Mouse (Mus musculus) limb, embryonic 10.5 days (tissue): ENCODE measurements around the gene Disp1. TPM values are rescaled to one million over a fixed set of nuclear protein-coding genes. Genes with fewer than 3 reads are reported as not detected.

ENCODE experiments used
- DNase-seq: peaks from one replicate; pipeline ENCODE4 v3.0.0-alpha.2; 2017; ENCODE audit warnings: low spot score
- H3K27ac ChIP-seq: fragments of 300-500 bp; sonication (generic); 2 replicates; pipeline ENCODE4 v1.5.1; 2016; ENCODE audit warnings: mild to moderate bottlenecking
- H3K27me3 ChIP-seq: fragments of 300-500 bp; sonication (generic); 2 replicates; pipeline ENCODE4 v1.6.1; 2016; ENCODE audit warnings: low read depth, mild to moderate bottlenecking; ENCODE audit not compliant: poor library complexity, severe bottlenecking
- H3K36me3 ChIP-seq: fragments of 300-500 bp; sonication (generic); 2 replicates; pipeline ENCODE4 v1.6.1; 2016; ENCODE audit warnings: mild to moderate bottlenecking, moderate library complexity
- H3K4me1 ChIP-seq: fragments of 300-500 bp; sonication (generic); 2 replicates; pipeline ENCODE4 v1.6.1; 2016
- H3K4me3 ChIP-seq: fragments of 300-500 bp; sonication (generic); 2 replicates; pipeline ENCODE4 v1.5.1; 2016; ENCODE audit warnings: mild to moderate bottlenecking, moderate library complexity
- H3K9me3 ChIP-seq: fragments of 300-500 bp; sonication (generic); replicated peaks from 2 replicates; pipeline ENCODE4 v1.6.1; 2016; ENCODE audit warnings: mild to moderate bottlenecking
- WGBS: fragments of 180-500 bp; shearing (Covaris S2); methylation state at CpG from one replicate; pipeline ENCODE4 v1.1.7; 2016; 5-methylcytosine and 5-hydroxymethylcytosine counted together
- polyA plus RNA-seq: library from polyadenylated mRNA; unstranded; fragments of >200 nt; fragmentation: Nextera tagmentation; extraction: Ambion mirVana; gene quantifications from 2 replicates; pipeline ENCODE4 v1.2.1, GENCODE M21; 2016

Gene Disp1
- polyA plus RNA-seq, 1 experiment from 2014 or later = 21.8 TPM

DNA sequence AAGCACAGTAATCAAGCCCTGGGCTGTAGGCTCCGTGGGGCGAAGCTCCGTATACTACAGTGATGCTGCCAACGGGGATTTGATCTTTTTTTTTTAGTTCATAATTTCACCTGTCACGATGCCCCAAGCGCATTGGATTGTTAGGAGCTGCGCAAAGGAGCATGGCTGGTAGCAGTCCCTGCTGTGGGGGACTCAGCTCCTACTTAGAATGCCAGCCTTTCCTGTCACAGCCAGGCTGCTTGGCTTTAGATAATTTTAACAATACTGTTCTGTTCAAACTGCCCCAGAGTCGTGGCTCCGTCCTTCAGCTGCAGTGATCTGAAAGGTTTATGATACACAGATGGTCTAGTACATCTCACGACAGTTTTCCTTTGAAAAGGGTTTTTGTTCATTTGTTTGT is 29.9 kb downstream of the Disp1 start:
- Histone ChIP-seq H3K4me3 (no peak overlapping the region), H3K9me3 (no peaks in the 10 kb centered on the region), H3K4me1 (peaks cover 98% of the 10 kb centered on the region), H3K36me3 (peaks cover 3% of the 10 kb centered on the region; the same call in 1 of the 2 replicates), H3K27me3 (no peaks in the 10 kb centered on the region), H3K27ac (peak overlapping the region; percentile 83)
- WGBS = 66% methylated on average over 10 of the region's 10 CpGs
- DNase-seq = peak; percentile 28

DNA sequence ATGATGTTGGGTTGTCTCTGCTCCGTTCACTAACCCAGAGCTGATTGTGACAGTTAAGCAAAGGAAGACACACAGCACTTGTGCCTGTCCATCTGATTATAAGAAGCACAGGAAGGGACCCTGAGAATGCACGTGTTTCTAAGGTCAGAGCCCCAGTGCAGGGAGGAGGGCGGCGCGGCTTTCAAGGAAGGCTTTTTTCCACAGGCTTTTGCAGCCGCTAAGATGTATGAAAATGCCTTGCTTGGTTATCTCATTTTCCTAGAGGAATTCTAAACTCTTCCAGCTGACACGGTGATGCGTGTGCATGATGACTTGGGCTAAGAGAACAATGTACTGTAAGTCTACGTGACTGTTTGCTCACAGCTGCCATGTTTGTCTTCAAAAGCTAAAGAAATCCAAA is 30.9 kb downstream of the Disp1 start:
- WGBS = 46% methylated on average over 9 of the region's 9 CpGs
- Histone ChIP-seq H3K27me3 (no peaks in the 10 kb centered on the region), H3K4me3 (no peak overlapping the region), H3K27ac (peak overlapping the region; percentile 83), H3K9me3 (no peaks in the 10 kb centered on the region), H3K36me3 (peaks cover 3% of the 10 kb centered on the region; the same call in 1 of the 2 replicates), H3K4me1 (peaks cover 98% of the 10 kb centered on the region)
- DNase-seq = no peak

DNA sequence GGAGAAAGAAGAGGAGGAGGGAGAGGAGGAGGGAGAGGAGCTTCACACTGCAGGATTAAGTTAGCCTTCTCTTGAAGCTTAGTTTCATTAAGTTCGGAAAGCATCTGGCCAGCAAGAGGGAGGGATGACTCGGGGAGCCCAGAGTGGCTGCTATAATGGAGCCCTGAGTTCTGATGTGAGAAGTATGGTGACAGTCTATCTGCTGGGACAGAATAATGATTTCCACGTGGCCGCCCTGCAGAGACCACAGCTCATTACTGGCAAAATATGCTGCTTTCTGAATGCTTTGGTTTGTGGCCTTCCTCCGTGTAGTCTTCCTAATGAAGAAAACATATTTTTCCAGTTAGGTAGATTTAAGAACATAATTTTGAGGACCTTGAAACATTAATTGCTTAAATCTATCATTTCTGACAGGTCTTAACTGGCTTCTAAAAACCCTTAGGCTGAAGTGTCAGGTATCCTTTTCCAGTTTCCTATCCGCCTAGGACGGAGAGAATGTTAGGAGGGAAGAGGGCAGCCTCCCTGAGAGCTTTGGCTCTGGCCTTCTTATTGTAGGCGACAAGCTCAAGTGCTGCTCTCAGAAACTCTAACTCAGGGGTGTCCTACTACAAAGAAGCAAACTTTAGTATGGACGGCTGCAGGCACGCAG is 32.2 kb downstream of the Disp1 start:
- 6% methylated on average over 10 of the region's 10 CpGs for WGBS
- DNase-seq = peak; percentile 80
- Histone ChIP-seq H3K9me3 (no peaks in the 10 kb centered on the region), H3K27me3 (no peaks in the 10 kb centered on the region), H3K27ac (peak overlapping the region; percentile 83), H3K4me3 (0 out of 2 replicates have a peak overlapping the region, but pooled peaks have one; percentile 19), H3K36me3 (peaks cover 3% of the 10 kb centered on the region; the same call in 1 of the 2 replicates), H3K4me1 (peaks cover 95% of the 10 kb centered on the region)

DNA sequence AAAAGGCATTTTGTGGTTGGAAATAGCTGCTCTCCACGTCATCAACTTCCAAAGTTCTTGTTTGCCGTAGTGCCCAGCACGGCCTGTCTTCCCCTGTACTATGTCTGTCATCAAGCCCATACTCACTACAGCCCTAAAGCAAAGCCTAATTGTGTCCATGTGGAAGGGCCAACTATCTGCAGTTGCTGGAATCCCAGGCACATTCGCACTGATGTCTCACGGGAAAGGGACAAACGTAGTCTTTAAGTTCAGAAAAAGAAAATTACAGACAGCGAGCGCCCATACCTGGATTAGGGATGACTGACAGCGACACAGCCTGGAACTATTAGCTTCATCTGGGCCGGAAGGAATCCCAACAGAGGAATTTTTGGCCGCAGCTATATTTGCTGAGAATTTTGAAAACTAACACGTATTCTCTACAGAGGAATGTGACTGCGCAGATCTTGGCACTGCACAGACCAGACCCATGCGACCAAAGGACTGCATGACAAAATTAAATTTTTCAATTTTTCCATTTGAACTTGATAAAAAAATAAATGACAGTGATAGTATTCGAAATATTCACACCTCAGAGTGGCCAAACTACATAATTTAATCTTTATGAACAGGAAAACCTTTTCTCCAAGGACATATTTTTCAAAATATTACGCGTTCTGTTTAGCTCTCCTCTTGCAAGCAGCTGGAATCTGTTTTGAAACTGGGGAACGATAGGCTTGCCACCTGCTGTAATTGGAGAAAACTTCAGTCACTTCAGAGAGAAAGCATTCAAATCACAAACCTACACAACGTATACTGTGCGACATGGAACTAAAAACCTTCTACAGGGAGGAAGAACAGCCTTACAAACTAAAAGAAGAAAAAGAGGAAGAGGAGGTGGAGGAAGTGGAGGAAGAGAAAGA is 33.0 kb downstream of the Disp1 start:
- peak overlapping the region; percentile 83 for H3K27ac ChIP-seq
- H3K27me3 ChIP-seq = no peaks in the 10 kb centered on the region
- H3K36me3 ChIP-seq = peaks cover 3% of the 10 kb centered on the region; the same call in 1 of the 2 replicates
- H3K4me3 ChIP-seq = 0 out of 2 replicates have a peak overlapping the region, but pooled peaks have one; percentile 19
- H3K4me1 ChIP-seq = peaks cover 95% of the 10 kb centered on the region
- DNase-seq = no peak
- H3K9me3 ChIP-seq = no peaks in the 10 kb centered on the region
- WGBS = 48% methylated on average over 20 of the region's 20 CpGs

DNA sequence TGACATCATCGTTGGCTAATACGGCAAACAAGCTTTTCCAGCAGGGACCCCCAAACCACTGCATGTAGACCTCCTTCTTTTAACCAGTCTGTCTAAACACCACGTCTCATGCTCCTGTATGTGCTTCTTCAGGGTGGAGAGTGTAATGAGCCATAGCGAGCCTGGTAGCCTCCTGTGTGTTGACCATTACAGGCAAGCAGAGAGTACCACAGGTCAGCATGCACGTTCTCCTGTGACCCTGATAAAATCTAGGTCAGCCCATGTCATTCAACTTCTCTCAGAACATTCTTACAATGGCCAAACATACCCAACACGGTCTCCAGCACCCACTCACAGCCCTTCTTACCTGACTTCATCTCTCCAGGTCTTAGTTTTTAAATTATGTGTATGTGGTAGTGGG is 35.8 kb downstream of the Disp1 start:
- Histone ChIP-seq H3K27ac (no peak overlapping the region), H3K4me1 (peaks cover 84% of the 10 kb centered on the region), H3K27me3 (no peaks in the 10 kb centered on the region), H3K36me3 (no peaks in the 10 kb centered on the region), H3K9me3 (no peaks in the 10 kb centered on the region), H3K4me3 (no peak overlapping the region)
- 85% methylated on average over 6 of the region's 6 CpGs for WGBS
- DNase-seq = no peak

DNA sequence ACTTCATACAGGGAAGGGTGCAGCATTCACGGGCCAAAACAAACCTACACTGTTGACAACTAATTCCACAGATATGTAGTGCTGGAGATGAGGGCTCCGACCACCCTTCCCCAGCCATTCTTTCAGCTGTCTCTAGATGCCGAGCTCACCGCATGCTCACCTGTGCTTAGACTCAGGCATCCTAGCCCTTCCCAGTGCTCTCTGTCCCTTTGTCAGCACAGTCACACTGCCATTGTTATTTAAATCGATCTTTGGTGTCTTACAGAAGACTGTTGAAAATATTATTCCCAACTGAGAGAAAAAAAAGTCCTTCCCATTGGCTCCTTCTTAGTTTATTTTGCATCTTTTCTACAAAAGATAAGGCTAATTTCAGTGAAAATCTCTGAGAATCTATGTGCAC is 36.6 kb downstream of the Disp1 start:
- Histone ChIP-seq H3K9me3 (no peaks in the 10 kb centered on the region), H3K4me1 (peaks cover 81% of the 10 kb centered on the region), H3K27ac (peak overlapping the region; percentile 53), H3K36me3 (no peaks in the 10 kb centered on the region), H3K4me3 (no peak overlapping the region), H3K27me3 (no peaks in the 10 kb centered on the region)
- no peak for DNase-seq
- 84% methylated on average over 5 of the region's 5 CpGs for WGBS

DNA sequence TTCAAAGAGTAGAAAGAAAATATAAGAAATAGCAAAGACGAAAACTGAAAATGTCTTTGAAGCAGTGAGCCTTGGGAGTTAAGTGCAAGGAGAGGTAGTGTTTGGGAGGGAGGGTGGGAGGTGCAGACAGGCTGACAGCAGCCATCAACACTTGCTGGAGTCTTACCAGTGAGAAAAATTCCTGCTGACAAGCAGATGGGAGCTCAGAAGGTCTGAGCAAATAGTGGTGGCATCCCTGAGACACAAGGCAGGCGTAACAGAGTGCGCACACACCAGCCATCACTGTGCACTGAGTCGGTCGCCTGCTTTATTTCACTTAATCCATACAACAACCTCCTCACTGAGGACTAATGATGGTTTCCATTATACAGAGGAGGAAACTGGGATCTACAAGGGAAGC is 37.8 kb downstream of the Disp1 start:
- peak overlapping the region; percentile 53; the same call in 1 of the 2 replicates for H3K27ac ChIP-seq
- no peak overlapping the region for H3K4me3 ChIP-seq
- no peaks in the 10 kb centered on the region for H3K9me3 ChIP-seq
- DNase-seq = no peak
- no peaks in the 10 kb centered on the region for H3K27me3 ChIP-seq
- no peaks in the 10 kb centered on the region for H3K36me3 ChIP-seq
- H3K4me1 ChIP-seq = peaks cover 72% of the 10 kb centered on the region
- WGBS = 66% methylated on average over 5 of the region's 5 CpGs

DNA sequence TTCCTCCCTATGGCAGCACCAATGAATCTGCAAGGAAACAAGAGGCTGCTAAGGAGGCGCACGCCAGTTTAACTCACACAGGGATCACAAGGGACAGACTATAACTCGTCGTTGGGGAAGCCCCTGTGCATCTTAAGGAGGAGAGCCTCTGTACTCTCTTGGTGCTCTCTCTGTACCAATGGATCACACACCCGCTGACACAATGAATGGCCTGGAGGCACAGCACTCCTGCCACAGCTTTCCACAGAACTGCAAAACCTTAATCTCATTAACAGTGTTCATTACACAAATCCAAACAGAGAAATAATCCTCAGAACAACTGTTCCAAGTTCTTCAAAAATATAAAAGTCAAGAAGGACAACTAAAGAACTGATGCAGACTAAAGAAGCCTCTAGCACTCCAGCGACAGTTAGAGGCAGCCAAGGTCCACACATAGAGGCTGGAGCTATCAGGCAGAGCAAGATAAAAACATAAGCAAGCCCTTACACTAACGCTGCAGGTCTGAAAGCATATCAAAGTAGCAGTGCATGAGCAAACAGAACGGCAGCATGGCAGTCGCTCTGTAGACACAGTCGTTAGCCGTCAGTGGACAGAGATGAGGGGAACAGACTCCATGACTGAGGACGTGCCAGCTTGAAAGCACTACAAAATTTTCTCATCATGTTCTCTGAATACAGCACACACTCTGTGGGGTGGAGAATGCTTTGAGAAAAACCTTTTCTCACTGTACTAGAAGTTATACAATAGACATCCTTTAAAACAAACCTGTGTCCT is 38.5 kb downstream of the Disp1 start:
- WGBS = 53% methylated on average over 12 of the region's 12 CpGs
- H3K4me1 ChIP-seq = peaks cover 64% of the 10 kb centered on the region
- H3K4me3 ChIP-seq = no peak overlapping the region

DNA sequence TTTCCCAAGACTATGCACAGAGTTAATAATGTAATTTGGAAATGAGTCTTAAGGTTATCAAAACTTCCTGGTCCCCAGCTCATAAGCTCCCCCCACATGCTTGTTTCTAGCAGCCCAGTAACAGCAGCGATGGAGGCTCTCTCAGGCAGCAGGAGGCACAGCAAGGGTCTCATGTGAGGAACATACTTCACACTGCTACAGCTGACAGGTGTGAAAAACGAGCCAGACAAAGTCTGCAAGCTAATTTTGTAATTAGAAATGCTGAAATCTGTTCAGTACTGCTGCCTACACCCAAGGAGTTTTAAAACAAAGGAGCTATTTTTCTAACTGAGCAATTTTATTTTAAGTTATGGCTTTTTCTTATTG is 40.3 kb downstream of the Disp1 start:
- DNase-seq = no peak
- Histone ChIP-seq H3K9me3 (no peaks in the 10 kb centered on the region), H3K4me3 (no peak overlapping the region), H3K27me3 (no peaks in the 10 kb centered on the region), H3K36me3 (no peaks in the 10 kb centered on the region), H3K4me1 (peaks cover 53% of the 10 kb centered on the region), H3K27ac (no peak overlapping the region)
- 40% methylated on average over 2 of the region's 2 CpGs for WGBS

More for the DNA sequence above, 38.5 kb downstream of the Disp1 start:
- H3K27ac ChIP-seq = peak overlapping the region; percentile 43
- H3K9me3 ChIP-seq = no peaks in the 10 kb centered on the region
- no peaks in the 10 kb centered on the region for H3K27me3 ChIP-seq
- DNase-seq = peak; percentile 28
- H3K36me3 ChIP-seq = no peaks in the 10 kb centered on the region

DNA sequence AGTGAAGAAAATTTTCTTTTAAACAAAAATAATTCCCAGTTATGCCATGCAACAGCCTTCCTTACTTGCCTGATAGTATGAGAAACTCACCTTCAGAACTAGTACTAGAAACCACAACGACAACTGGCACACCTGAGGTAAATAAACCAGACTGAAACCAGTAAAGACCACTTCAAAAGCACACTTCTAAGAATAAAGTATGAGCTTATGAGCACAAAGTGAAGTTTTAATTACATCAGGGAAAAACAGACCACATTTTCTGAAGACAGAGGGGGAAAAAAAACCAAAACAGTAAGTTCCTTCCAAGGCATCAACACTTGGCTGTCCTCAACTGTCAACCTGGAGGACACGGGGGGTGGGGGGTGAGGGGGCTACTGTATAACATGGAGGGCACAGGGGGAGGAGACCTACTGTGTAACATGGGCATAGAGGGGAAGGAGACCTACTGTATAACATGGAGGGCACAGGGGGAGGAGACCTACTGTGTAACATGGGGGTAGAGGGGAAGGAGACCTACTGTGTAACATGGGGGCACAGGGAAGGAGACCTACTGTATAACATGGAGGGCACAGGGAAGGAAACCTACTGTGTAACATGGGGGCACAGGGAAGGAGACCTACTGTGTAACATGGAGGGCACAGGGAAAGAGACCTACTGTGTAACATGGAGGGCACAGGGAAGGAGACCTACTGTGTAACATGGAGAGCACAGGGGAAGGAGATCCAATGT is 40.9 kb downstream of the Disp1 start:
- WGBS = 78% methylated on average over 2 of the region's 2 CpGs
- Histone ChIP-seq H3K4me1 (peaks cover 48% of the 10 kb centered on the region), H3K9me3 (no peaks in the 10 kb centered on the region), H3K4me3 (no peak overlapping the region), H3K36me3 (no peaks in the 10 kb centered on the region), H3K27me3 (no peaks in the 10 kb centered on the region), H3K27ac (0 out of 2 replicates have a peak overlapping the region, but pooled peaks have one; percentile 42)
- DNase-seq = no peak

DNA sequence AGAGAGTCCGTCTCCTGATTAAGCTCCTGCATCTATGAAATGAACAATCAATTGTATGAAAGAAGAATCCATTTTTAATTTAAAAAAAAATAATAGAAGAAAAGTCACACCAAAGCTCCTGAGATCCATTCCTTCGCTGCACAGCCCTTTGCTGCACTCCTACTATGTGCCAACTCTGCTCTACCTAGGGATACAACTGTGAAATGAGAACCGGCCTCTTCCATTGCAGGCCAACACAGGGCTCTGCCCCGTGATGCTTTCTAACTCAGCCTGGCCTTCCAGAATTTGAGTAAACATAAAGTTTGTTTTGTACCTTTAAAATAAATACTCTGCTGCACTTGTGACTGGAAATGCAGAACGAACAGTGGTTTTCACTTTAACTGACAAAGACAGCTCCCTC is 42.0 kb downstream of the Disp1 start:
- H3K9me3 ChIP-seq = no peaks in the 10 kb centered on the region
- H3K4me3 ChIP-seq = no peak overlapping the region
- H3K27me3 ChIP-seq = no peaks in the 10 kb centered on the region
- H3K4me1 ChIP-seq = peaks cover 40% of the 10 kb centered on the region
- H3K27ac ChIP-seq = no peak overlapping the region; the same call in 1 of the 2 replicates
- DNase-seq = no peak
- H3K36me3 ChIP-seq = no peaks in the 10 kb centered on the region
- WGBS = 94% methylated on average over 5 of the region's 5 CpGs

DNA sequence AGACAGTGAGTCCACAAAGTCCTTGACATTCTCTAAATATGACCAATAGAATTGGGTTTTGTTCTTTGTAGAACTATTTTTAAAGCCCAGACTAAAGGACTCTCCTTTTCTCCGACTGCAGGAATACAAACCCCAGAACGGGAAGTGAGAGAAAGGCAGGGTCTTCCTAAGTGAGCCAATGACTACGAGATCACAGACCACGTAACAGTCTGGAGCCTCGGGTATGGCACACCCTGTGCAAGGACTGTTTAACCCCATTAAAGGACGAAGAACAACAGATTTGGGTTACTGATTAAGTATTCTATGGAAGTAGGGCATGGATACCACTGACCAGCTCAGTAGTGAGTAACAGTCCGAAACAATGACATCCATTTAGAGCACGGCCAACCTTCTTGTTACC is 46.1 kb downstream of the Disp1 start:
- H3K27me3 ChIP-seq = no peaks in the 10 kb centered on the region
- H3K4me1 ChIP-seq = peaks cover 22% of the 10 kb centered on the region
- 92% methylated on average over 8 of the region's 8 CpGs for WGBS
- DNase-seq = peak; percentile 17
- no peak overlapping the region for H3K27ac ChIP-seq
- no peak overlapping the region for H3K4me3 ChIP-seq
- peaks cover 7% of the 10 kb centered on the region; the same call in 1 of the 2 replicates for H3K36me3 ChIP-seq
- H3K9me3 ChIP-seq = no peaks in the 10 kb centered on the region
